Mouse (Mus musculus) CD4-positive, CD25-positive, alpha-beta regulatory T cell (primary cell): ENCODE data around the gene 1700013H16Rik. TPM values are rescaled to one million over a fixed set of nuclear protein-coding genes. Genes with fewer than 3 reads are reported as not detected.

Experiments used
- polyA plus RNA-seq: library from polyadenylated mRNA; unstranded; fragments of 100-300 nt; shearing (Covaris generic); gene quantifications from one replicate; pipeline ENCODE4 v1.2.1, GENCODE M21; 2017

Gene 1700013H16Rik
- not detected for polyA plus RNA-seq

DNA sequence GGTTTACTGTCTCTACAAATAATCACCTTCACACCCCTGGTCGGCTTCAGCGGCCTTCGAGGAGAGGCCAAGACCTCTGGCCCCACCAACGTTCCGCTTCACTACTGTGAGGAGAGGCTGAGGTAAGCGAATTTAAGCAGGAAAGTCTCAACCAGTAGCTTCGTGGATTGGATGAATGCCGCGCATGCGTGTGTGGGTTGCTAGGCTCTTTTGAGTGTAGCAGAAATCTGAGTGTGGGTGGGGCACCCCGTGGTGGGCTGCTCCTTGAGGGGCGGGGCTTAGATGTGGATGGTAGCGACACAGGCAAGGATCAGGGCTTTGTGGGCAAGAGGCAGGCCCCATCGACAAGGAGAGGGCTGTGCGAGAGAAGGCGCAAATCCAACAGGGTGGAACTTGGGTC lies at the start of gene 1700013H16Rik:
Gene 1700013H16Rik, minus strand, starts transcription at position 96 of the 400 bp plus-strand sequence.

DNA sequence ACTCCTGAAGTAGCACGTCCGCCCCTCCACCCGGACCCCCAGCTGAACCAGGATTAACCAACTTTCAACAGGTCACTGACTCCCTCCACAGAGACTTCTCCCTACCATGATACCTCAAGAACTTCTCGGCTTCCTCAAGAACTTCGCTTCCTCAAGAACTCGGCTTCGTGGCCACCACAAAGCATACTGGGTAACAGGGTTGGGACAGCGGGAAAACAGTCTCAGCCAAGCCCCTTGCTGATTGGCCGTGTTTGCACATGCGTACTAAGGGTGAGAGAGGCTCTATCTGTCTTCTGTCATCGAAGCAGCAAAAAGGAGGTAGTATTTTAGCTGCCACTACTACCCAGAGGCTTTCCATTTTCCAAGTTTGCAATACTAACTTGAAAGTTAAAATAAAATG lies 39.9 kb upstream of the 1700013H16Rik start, which contains the start of gene Xlr:
Gene Xlr, minus strand, starts transcription at position 188 of the 400 bp plus-strand sequence.

GRCm38 (mm10) chrX:53776276-53776675 lies 18.6 kb upstream of the 1700013H16Rik start, which contains the start of gene Zfp36l3:
Zfp36l3 (minus strand) TSS chrX:53776394.

GRCm38 (mm10) chrX:53724596-53724995 lies 33.0 kb downstream of the 1700013H16Rik start, which contains the start of gene 4930502E18Rik:
4930502E18Rik (plus strand) TSS chrX:53724826.

Other genes starting within 250 kb of the 1700013H16Rik start
- gene Rtl8c, start 149.8 kb downstream of the 1700013H16Rik start, polyA plus RNA-seq: 21.5 TPM
- not detected for gene Gm14597, start 148.9 kb downstream of the 1700013H16Rik start, polyA plus RNA-seq
- gene Rtl8a, start 114.1 kb downstream of the 1700013H16Rik start, polyA plus RNA-seq: 33.7 TPM
- gene Rtl8b, start 87.4 kb downstream of the 1700013H16Rik start, polyA plus RNA-seq: 31.7 TPM
- gene 4930502E18Rik, start 33.0 kb downstream of the 1700013H16Rik start, polyA plus RNA-seq: not detected
- gene Zfp36l3, start 18.6 kb upstream of the 1700013H16Rik start, polyA plus RNA-seq: not detected
- gene Xlr, start 39.9 kb upstream of the 1700013H16Rik start, polyA plus RNA-seq: 3.1 TPM